27 mouse cellular contexts compared by ENCODE assay signal in the genomic region with DNA sequence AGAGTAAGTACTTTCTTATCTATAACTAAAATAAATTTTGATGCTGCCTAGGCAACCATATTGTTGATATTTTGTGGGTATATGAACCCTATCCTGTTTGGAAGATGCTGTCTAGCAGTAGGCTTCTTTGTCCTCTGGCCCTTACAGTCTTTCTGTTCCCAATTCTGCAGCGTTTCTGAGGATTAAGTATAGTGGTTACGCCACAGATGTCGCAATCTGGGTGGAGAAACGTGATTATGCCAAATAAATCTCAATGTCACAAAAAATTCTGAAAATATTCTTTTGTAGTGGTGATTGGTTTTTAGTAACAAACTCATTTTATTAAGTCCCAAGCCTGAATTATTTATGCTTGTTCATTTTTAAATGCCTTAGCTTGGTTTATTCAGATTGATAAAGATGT.
DNase-seq lines count a peak whose midpoint lies in the region; ATAC-seq and TF ChIP-seq lines count a peak whose summit lies in the region.
"Had no signal": no experiment of that assay in that cellular context is flagged by ENCODE, and none has a peak within 500 bp of the region (broad histone marks: within the 10 kb centered on the region; RNA-seq: fewer than 3 reads in every experiment).

No protein-coding gene starts in this region.

- ATAC-seq in liver, embryonic 12.5 days: no peak
- 0 out of 2 replicates have a peak, but pooled peaks have one; percentile 42 for ATAC-seq in granulocyte monocyte progenitor cell, adult 5-6 weeks (replicated peaks; ENCODE audit: poor library complexity, severe bottlenecking)
- ATAC-seq in kidney, embryonic 16.5 days (ENCODE audit: low FRiP score, low TSS enrichment): no peak
- ATAC-seq: forebrain, embryonic 14.5 days; forebrain, postnatal 0 days; hindbrain, postnatal 0 days; inflammation-experienced regulatory T-cells, adult 6 months; intestine, embryonic 16.5 days; Patski had no signal

- H3K9ac ChIP-seq in liver, adult 2 months (ENCODE audit: low read depth, low read length): no peak overlapping the region
- no peak overlapping the region for H3K9ac ChIP-seq in liver, embryonic 12.5 days
- no peak overlapping the region for H3K9ac ChIP-seq in kidney, embryonic 16.5 days (replicated peaks; ENCODE audit: low read length)
- H3K9ac ChIP-seq: embryonic facial prominence, embryonic 12.5 days; embryonic facial prominence, embryonic 15.5 days; forebrain, postnatal 0 days; heart, embryonic 15.5 days; hindbrain, embryonic 14.5 days had no signal

- DNase-seq in gastrocnemius, postnatal 25 days: peak; percentile 4
- DNase-seq in gastrocnemius, adult 8-10 months (ENCODE audit: low spot score in 2 of 2): no peak
- DNase-seq in liver, adult 2 months (ENCODE audit: extremely low read depth, low read depth, low spot score): peak; percentile 25
- no peak for DNase-seq in layer of hippocampus, postnatal 14 days (ENCODE audit: low spot score in 2 of 2)
- DNase-seq: adrenal gland, adult 2 months; adrenal gland, postnatal 14 days; cerebellum, adult 11 months; cerebellum, adult 2 months; cerebellum, adult 9-11 months; cerebellum, postnatal 25 days; forebrain, postnatal 0 days; heart, postnatal 14 days; heart, postnatal 4 days; kidney, adult 18-20 months had no signal

- H3K4me1 ChIP-seq in liver, adult 2 months (ENCODE audit: control insufficient read depth, insufficient read depth, low read length): no peaks in the 10 kb centered on the region
- no peaks in the 10 kb centered on the region for H3K4me1 ChIP-seq in liver, embryonic 12.5 days
- H3K4me1 ChIP-seq in kidney, embryonic 16.5 days (ENCODE audit: insufficient read depth, low read length): no peaks in the 10 kb centered on the region

- WGBS in liver, adult 2 months: 78% methylated on average over 4 of the region's 4 CpGs
- 66% methylated on average over 4 of the region's 4 CpGs for WGBS in liver, embryonic 12.5 days (ENCODE audit: insufficient replicate concordance)
- 93% methylated on average over 4 of the region's 4 CpGs for WGBS in kidney, embryonic 16.5 days

- H3K79me2 ChIP-seq in liver, adult 2 months (ENCODE audit: control insufficient read depth, insufficient read depth, low read length): no peaks in the 10 kb centered on the region

- TF ChIP-seq CTCF in liver, adult 2 months (IDR thresholded peaks at IDR 0.05; ENCODE audit: low read depth, low read length): no peak

- no peaks in the 10 kb centered on the region for H3K36me3 ChIP-seq in liver, adult 2 months (ENCODE audit: control insufficient read depth, insufficient read depth, low read length)
- H3K36me3 ChIP-seq in liver, embryonic 12.5 days: no peaks in the 10 kb centered on the region
- H3K36me3 ChIP-seq in kidney, embryonic 16.5 days (ENCODE audit: insufficient read depth, low read length): no peaks in the 10 kb centered on the region
- H3K36me3 ChIP-seq: embryonic facial prominence, embryonic 12.5 days; embryonic facial prominence, embryonic 15.5 days; heart, embryonic 15.5 days had no signal

- H3K4me3 ChIP-seq in liver, adult 2 months (ENCODE audit: insufficient read depth, low read depth, low read length): no peak overlapping the region
- no peak overlapping the region for H3K4me3 ChIP-seq in liver, embryonic 12.5 days
- H3K4me3 ChIP-seq in kidney, embryonic 16.5 days (ENCODE audit: low read length): no peak overlapping the region
- H3K4me3 ChIP-seq: embryonic facial prominence, embryonic 12.5 days; embryonic facial prominence, embryonic 15.5 days; heart, embryonic 15.5 days had no signal

- H3K9me3 ChIP-seq in liver, embryonic 12.5 days (replicated peaks): no peaks in the 10 kb centered on the region; the same call in 1 of the 2 replicates
- no peaks in the 10 kb centered on the region for H3K9me3 ChIP-seq in kidney, embryonic 16.5 days (ENCODE audit: low read length)
- H3K9me3 ChIP-seq: embryonic facial prominence, embryonic 12.5 days; embryonic facial prominence, embryonic 15.5 days; heart, embryonic 15.5 days had no signal

- no peak overlapping the region for H3K4me2 ChIP-seq in liver, embryonic 12.5 days
- no peak overlapping the region for H3K4me2 ChIP-seq in kidney, embryonic 16.5 days (replicated peaks; ENCODE audit: low read depth, low read length)
- H3K4me2 ChIP-seq: embryonic facial prominence, embryonic 12.5 days; embryonic facial prominence, embryonic 15.5 days; heart, embryonic 11.5 days; heart, embryonic 15.5 days; hindbrain, embryonic 14.5 days had no signal

- H3K27ac ChIP-seq in liver, adult 2 months (replicated peaks; ENCODE audit: insufficient read depth, low read depth, low read length): no peak overlapping the region
- H3K27ac ChIP-seq in liver, embryonic 12.5 days: no peak overlapping the region
- no peak overlapping the region for H3K27ac ChIP-seq in kidney, embryonic 16.5 days (ENCODE audit: low read length)
- H3K27ac ChIP-seq: embryonic facial prominence, embryonic 15.5 days; heart, embryonic 15.5 days; hindbrain, embryonic 14.5 days; hindbrain, postnatal 0 days had no signal

- no peak for TF ChIP-seq POLR2A in liver, adult 2 months (IDR thresholded peaks at IDR 0.05; ENCODE audit: extremely low read depth, insufficient read depth, low read length)

- no peaks in the 10 kb centered on the region for H3K27me3 ChIP-seq in liver, adult 2 months (ENCODE audit: control insufficient read depth, insufficient read depth, low read length)
- H3K27me3 ChIP-seq in liver, embryonic 12.5 days (replicated peaks): no peaks in the 10 kb centered on the region
- H3K27me3 ChIP-seq in kidney, embryonic 16.5 days (ENCODE audit: insufficient read depth, low read length): no peaks in the 10 kb centered on the region
- H3K27me3 ChIP-seq: embryonic facial prominence, embryonic 12.5 days; embryonic facial prominence, embryonic 15.5 days; heart, embryonic 15.5 days; Patski had no signal

Comparison
In these comparisons a context has a peak if more than half of its experiments do, and no peak if none do; other contexts are left out.
1. DNase-seq: peak in gastrocnemius, postnatal 25 days (single experiment) and liver, adult 2 months (single experiment); none in gastrocnemius, adult 8-10 months (0 of 2) and layer of hippocampus, postnatal 14 days (0 of 2).